Mouse (Mus musculus): ENCODE data around the gene Akr1b7.

Akr1b7 gene

GRCm38 (mm10) chr6:34439006-34439405, 26.9 kb downstream of the Akr1b7 start:
- no peak for DNase-seq (ENCODE audit: low read depth, low spot score)

- DNase-seq (ENCODE audit: low read depth, low spot score) = peak; percentile 51
Measured at GRCm38 (mm10) chr6:34441556-34442257, 29.6 kb downstream of the Akr1b7 start.

- no peak for DNase-seq (ENCODE audit: low read depth, low spot score)
Measured at GRCm38 (mm10) chr6:34443791-34444190, 31.7 kb downstream of the Akr1b7 start.

GRCm38 (mm10) chr6:34447961-34448360, 35.8 kb downstream of the Akr1b7 start:
- DNase-seq (ENCODE audit: low read depth, low spot score) = peak; percentile 80

GRCm38 (mm10) chr6:34448696-34449095, 36.6 kb downstream of the Akr1b7 start:
- no peak for DNase-seq (ENCODE audit: low read depth, low spot score)

GRCm38 (mm10) chr6:34452963-34453770, 41.0 kb downstream of the Akr1b7 start:
- no peak for DNase-seq (ENCODE audit: low read depth, low spot score)

GRCm38 (mm10) chr6:34459456-34459855, 47.3 kb downstream of the Akr1b7 start:
- DNase-seq (ENCODE audit: low read depth, low spot score) = no peak

- DNase-seq (ENCODE audit: low read depth, low spot score) = no peak
Measured at GRCm38 (mm10) chr6:34460651-34461050, 48.5 kb downstream of the Akr1b7 start.

GRCm38 (mm10) chr6:34463582-34463981, 51.4 kb downstream of the Akr1b7 start:
- DNase-seq (ENCODE audit: low read depth, low spot score) = no peak

GRCm38 (mm10) chr6:34471434-34472110, 59.4 kb downstream of the Akr1b7 start:
- DNase-seq (ENCODE audit: low read depth, low spot score) = no peak

All from ZHBTc4 (cell line).